Mouse (Mus musculus) gastrocnemius, adult 2 months (tissue): Measurements from ENCODE around the gene Npvf. TPM values are rescaled to one million over a fixed set of nuclear protein-coding genes. Genes with fewer than 3 reads are reported as not detected.
A peak's percentile ranks its signal among the peaks of the same experiment; 100 is the strongest.

Experiments
- DNase-seq: peaks from one replicate; pipeline ENCODE4 v3.0.0; 2022
- H3K27ac ChIP-seq: fragments of 200-600 bp; 2 replicates; pipeline ENCODE4 v1.8.1; 2022; ENCODE audit warnings: mild to moderate bottlenecking
- H3K4me3 ChIP-seq: fragments of 200-600 bp; 2 replicates; pipeline ENCODE4 v1.8.1; 2022; ENCODE audit warnings: mild to moderate bottlenecking, moderate library complexity
- CTCF ChIP-seq: fragments of 200-600 bp; IDR thresholded peaks from 2 replicates; pipeline ENCODE4 v1.8.1; 2022; ENCODE audit warnings: antibody characterized with exemption, mild to moderate bottlenecking, moderate library complexity
- intact Hi-C: fragments of 180-260 bp; cut with DNase I; formaldehyde crosslinking; loops from one replicate; pipeline ENCODE4 v1.15.1; 2025
- total RNA-seq, 2 experiments: library from RNA; stranded (reverse); gene quantifications; 2 replicates each; pipeline ENCODE4 v1.2.3; 2021

Gene Npvf
- total RNA-seq, 2 experiments from 2014 or later: not detected

DNA sequence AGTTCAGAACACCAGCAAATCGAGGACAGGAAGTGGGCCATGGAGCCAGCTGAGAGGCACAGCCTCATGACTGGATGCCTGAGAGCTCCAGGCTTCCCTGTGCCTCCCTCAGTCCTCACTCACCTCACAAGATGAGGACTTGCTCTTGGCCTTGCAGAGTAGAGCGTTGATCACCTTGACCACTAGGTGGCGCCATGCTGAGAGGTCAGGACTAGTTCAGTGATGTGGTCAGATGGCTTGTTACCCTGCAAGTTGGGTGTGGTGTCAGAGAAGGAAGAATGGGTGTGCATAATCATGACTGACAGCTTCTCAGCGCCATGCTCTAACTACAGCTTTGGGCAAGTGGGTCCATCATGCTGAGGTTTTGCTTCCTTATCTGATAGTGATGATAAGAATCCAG, 52.6 kb downstream of the Npvf start:
- no peak overlapping the region for H3K27ac ChIP-seq
- DNase-seq: peak; percentile 29
- H3K4me3 ChIP-seq: no peak overlapping the region
- intact Hi-C loops: no loop called here
- TF ChIP-seq CTCF: peak; percentile 58

Other genes with a start within 250 kb of the Npvf start
- gene Osbpl3, start 198.2 kb downstream of the Npvf start, total RNA-seq: 1 to 10 TPM; 2.2 to 3.3 TPM
- 100 to 1,000 TPM in 1 of 2 experiments, 10 to 100 TPM in 1; 86.8 to 134 TPM for gene Cycs, start 87.9 kb downstream of the Npvf start, total RNA-seq
- under 1 TPM; 0.31 to 0.69 TPM for gene 4921507P07Rik, start 57.8 kb downstream of the Npvf start, total RNA-seq